Mouse (Mus musculus) left cerebral cortex, postnatal 36 days (tissue): ENCODE data around the gene Flt1. TPM values are rescaled to one million over a fixed set of nuclear protein-coding genes. Genes with fewer than 3 reads are reported as not detected.

Experiments used
- DNase-seq, 2 experiments: peaks; one replicate each; pipeline ENCODE4 v3.0.0; 2021 to 2022; ENCODE audit warnings: low spot score in 2 of 2, mixed read lengths in 1 of 2
- intact Hi-C: fragments of 180-260 bp; cut with DNase I; formaldehyde crosslinking; loops from one replicate; pipeline ENCODE4 v1.15.1; 2025
- total RNA-seq, 2 experiments: library from RNA; stranded (reverse); gene quantifications; 2 replicates each; pipeline ENCODE4 v1.2.3; 2021

Flt1 gene
- 10 to 100 TPM; 30.5 to 41.9 TPM for total RNA-seq

- intact Hi-C loops, result loop anchor here (10.0 kb wide), 2 partner anchors 119 to 421 kb away; partner anchors contain the start of gene Cdx2
- DNase-seq, result no peak
Observed at GRCm38 (mm10) chr5:147725831-147726700, at the start of gene Flt1. Gene Flt1, minus strand, starts transcription at chr5:147726011.

DNA sequence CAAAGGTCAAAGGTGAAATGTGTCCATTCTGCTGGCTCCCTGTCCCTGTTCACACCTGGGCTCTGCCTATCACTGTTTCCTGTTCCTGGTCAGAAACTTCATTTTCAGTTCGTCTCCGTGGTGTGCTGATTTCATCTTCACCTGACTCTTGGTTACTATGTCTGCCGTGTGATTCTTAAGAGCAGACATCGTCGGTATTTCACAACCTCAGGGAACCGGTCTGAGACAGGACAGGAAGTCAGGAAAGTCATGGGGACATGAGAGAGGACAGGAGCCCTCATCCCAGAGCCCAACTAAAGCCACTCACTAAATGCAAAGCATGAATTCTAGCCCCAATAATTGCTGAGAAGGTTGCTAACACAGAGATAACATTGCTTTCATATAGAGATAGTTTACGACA, 49.4 kb upstream of the Flt1 start:
- intact Hi-C loops, result no loop called here
- no peak for DNase-seq

- intact Hi-C loops, result no loop called here
- no peak for DNase-seq
Observed at GRCm38 (mm10) chr5:147769918-147770317, 44.1 kb upstream of the Flt1 start.

DNA sequence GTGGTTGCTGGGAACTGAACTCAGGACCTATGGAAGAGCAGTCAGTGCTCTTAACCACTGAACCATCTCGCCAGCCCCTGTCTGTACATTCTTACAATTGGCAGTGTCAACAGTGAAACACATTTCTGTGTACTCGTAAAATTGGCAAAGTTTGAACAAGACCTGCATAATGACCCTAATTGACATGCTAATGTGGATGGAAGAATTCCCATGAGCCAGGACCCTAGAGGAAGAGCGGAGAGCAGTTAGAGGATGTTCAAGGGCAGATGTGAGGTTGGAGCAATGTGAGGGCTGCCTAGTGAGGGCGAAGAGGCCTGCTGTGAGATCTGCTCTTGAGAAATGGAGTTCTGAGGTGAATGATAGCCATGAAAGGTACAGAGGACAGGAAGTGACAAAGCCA, 38.2 kb upstream of the Flt1 start:
- intact Hi-C loops, result no loop called here
- DNase-seq, result no peak

DNA sequence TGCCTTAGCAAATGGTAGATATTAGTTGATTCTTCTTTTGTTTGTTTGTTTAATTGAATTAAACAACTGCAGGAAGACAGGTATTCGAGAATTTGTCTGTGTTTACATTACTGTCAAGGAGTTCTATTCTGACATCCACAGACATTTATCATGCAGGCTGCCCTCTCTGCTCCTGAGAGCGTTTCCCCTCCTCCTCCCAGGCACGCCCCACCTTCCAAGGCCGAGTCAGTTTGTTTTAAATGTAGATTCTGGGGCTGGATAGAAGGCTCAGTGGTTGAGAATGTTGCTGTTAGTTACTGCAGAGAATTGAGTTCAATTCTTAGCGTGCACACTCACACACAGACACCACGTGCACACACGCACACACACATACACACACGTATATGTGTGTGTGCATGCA, 36.2 kb upstream of the Flt1 start:
- no peak for DNase-seq
- intact Hi-C loops, result no loop called here

GRCm38 (mm10) chr5:147761275-147761674, 35.5 kb upstream of the Flt1 start:
- intact Hi-C loops, result no loop called here
- DNase-seq, result no peak

DNA sequence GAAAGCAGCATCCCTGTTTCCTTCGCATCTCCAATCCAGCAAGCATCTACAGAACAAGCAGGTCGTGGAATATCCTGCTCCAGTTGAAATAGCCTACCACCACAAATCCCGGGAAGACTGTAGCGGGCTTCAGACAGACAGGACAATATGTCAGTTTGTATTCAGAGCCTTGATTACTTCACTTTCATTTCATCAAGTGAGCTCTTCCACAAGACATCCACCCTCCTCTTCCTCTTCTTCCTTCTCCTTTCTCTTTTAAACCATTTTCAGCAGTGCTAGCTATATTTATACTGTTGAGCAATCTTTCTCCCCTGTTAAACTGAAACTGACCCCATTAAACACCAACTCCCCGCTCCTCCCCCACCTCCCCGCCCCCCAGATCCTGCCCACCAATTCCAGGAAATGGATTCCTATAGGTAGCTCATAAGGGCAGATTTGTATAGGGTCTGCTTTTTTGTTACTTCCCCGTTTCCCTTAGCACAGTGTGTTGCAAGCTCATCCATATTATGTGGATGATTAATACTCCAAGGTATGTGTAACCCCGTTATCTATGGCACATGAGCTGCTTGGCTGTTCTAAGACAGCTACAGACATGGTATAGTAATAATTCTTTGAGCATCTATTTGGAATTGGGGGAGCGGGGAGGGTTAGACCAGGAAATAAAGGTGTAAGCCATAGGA, 33.0 kb upstream of the Flt1 start:
- intact Hi-C loops, result no loop called here
- DNase-seq, result no peak

- intact Hi-C loops, result no loop called here
- DNase-seq, result no peak
Observed at GRCm38 (mm10) chr5:147757832-147758587, 32.2 kb upstream of the Flt1 start.

GRCm38 (mm10) chr5:147752914-147753341, 27.1 kb upstream of the Flt1 start:
- intact Hi-C loops, result no loop called here

DNA sequence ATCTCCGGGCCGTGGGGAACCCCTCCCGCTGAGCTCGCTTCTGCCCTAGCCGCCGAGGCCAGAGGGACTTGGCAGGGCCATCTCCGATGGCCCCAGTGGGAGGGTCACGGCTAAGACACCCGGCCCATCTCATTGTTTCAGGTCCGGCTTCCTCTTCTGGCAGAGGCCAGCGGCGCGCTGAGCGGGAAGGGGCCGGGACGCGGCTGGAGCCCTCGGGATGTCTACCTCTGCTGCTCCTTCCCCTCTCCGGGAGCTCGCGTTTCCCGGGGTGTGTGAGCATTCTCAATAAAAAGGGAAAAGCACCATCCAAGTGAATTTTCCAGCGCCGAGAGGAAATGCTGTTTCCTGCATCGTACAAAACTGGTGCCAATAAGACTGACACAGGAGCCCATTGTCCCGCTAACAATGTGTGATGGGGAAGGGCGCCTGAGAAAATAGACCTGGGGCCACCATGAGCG, 25.9 kb upstream of the Flt1 start:
- intact Hi-C loops, result no loop called here
- peak; percentile 5 for DNase-seq

More at GRCm38 (mm10) chr5:147752914-147753341, 27.1 kb upstream of the Flt1 start:
- no peak for DNase-seq

DNA sequence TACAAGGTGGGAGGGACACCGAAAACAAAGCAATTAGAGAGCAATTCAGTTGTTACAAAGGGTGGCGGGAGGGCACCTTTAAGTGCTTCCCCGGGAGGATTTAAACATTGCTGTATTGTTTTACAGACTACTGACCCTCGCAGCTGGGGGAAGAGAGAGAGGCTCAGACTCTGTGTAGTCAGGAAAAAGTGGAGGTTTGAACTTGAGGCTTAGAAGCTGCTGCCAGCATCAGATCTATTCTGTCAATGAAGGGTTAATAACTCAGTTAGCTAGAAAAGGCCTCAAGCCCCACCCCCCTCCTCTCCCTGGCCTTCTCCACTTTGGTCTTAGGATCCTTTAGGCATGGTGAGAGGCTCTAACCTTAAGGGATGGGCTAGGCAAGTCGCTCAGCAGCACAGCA, 24.2 kb upstream of the Flt1 start:
- intact Hi-C loops, result no loop called here
- no peak for DNase-seq

GRCm38 (mm10) chr5:147748081-147748581, 22.3 kb upstream of the Flt1 start:
- intact Hi-C loops, result no loop called here
- DNase-seq, result no peak

DNA sequence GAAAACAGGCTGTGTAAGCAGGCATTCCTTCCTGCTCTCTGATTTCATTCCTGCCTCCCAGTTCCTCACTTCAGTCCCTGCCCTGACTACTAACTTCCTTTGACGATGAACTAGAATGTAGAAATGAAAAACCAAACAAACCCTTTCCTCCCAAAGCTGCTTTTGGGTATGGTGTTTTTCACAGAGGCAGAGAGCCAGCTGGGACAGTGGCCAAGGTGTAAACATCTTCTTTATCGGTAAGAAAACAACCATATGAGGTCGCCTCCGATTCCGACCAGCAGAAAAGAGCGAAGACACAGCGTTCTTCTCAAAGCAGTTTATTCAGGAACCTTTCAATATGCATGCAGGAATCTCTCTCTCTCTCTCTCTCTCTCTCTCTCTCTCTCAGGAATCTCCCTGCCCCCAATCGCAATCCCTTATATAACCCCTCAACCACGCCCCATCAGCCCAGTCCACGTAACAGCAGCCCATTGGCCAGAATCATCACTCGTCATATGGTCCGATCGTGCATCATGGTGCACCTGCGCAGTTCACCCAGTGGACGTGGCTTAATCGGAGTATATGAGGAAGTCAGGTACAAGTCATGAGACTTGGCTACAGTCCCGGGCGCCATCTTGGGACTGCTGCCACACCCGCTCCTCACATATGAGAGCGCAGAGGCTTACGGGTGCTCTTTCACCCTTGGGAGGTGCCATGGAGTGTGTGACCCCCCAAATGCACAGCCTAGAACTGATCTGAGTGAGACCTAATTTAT, 19.3 kb upstream of the Flt1 start:
- no peak for DNase-seq
- intact Hi-C loops, result no loop called here

DNA sequence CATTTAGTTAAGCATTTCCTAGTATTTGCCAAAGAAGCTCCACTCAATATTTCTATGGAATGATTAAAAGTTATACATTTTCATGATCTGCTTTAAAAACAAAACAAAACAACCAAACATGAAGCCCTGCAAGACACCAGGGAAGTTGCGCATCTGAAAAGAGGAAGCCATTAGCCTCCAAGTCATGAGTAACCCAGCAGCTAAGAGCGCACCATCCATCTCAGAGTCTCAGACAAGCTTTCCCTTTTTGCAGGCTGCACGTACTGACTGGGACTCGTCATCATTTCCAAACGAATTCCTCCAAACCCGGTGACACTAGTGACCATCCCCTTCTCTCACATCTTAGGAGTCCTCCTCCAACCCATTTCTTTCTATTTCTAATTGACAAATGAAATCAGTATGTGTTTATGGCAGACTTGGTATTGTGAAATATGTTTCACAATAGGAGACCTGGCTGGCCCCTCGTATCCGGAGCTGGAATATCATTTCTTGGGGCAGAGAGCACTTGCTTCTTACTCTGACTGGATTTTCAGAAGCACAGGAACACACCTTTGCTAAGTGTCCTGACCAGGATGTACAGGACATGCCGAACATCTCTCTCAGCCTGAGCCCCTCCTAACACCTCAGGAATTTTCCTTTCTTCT, 16.8 kb upstream of the Flt1 start:
- intact Hi-C loops, result no loop called here
- no peak for DNase-seq

DNA sequence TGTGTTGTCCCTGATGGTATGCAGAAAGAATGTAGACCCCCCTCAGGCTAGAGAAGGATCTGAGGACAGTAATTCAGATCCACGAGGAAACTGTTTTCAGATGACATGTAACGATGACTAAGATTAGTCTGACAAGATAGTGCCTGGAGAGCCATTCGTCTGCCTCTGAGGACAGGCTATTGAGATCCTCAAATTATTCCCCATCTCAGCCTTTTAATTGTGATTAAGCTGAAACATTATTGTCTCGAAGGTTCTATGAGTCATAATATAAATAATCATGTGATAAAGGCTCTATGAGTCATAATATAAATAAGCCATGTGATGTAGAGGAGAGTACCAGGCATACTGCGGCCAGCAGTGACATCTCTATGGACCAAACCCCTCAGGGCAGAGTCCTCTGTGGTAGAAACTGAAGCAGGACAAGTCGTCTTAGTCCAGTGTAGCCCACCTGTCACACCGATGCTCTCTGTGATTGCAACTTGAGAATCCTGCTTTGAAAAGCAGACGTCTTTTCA, 11.0 kb upstream of the Flt1 start:
- intact Hi-C loops, result no loop called here
- DNase-seq, result no peak

DNA sequence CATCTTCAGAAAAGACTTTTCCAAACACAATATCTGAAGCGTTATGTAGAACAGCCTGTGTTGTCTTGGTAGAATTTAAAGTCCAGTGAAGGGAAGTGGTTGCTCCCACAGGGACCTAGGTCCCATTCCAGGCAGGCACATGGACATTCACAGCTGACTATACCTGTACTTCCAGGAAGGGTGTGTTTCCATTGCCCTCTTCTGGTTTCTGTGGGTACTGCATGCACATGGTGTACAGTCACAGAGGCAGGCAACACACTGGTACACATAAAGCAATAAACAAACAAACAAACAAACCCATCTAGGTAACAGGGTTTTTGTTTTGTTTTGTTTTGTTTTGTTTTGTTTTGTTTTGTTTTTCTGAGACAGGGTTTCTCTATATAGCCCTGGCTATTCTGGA, 7.9 kb upstream of the Flt1 start:
- intact Hi-C loops, result no loop called here
- DNase-seq, result no peak

DNA sequence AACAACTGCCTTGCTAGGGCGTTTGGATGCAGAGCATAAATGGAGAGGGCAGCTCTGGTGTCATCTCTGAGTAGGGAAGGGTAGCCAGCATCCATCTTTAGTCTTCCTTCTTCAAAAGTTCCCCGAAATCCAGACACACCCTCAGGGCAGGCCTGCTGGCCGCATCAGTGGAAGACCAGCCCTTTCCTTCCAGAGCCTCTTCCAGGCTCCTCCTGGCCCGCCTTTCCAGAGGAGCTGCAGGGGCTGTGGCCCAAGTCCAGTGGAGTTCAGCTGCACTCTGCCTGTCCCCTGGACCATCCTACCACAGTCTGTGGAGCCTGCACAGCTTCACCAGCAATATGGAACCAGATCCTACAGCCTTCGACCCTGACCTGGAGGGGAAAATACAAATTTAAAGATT, 7.1 kb upstream of the Flt1 start:
- no peak for DNase-seq
- intact Hi-C loops, result no loop called here

GRCm38 (mm10) chr5:147727481-147727880, 1.7 kb upstream of the Flt1 start:
- intact Hi-C loops, result loop anchor here (10.0 kb wide), 2 partner anchors 117 to 423 kb away; partner anchors contain the start of gene Cdx2
- no peak for DNase-seq
